Mouse (Mus musculus): Measurements from ENCODE around the gene Pou1f1.

DNA sequence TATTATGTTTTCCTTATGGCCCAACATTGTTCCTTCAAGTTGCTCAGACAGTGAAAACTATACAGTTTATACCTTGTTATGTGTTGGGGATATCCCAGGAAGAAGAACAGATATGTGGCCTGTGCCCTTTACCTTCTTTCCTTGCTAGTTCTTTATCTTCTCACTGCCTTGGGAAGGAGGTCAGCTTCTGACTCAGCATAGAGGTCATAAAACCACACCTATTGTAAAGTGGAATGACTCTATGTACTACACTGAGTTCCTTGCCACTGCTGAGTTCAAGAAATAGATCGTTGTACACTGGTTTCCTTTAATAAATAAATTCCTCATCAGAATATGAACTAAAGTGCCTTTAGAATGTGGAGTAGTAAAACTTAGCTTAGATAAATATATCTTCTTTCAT lies 44.6 kb downstream of the Pou1f1 start:
- TF ChIP-seq CTCF (IDR thresholded peaks at IDR 0.05; ENCODE audit: control insufficient read depth, insufficient read depth, low read length) (no peak), POLR2A (IDR thresholded peaks at IDR 0.05; ENCODE audit: borderline replicate concordance, control insufficient read depth, low read depth, low read length) (no peak)

All from bone marrow, adult 2 months (tissue).